Mouse (Mus musculus) adrenal gland, postnatal 36 days (tissue): ENCODE measurements around the gene Negr1. TPM values are rescaled to one million over a fixed set of nuclear protein-coding genes. Genes with fewer than 3 reads are reported as not detected.

Experiments used
- DNase-seq, 2 experiments: peaks; one replicate each; pipeline ENCODE4 v3.0.0; 2021; ENCODE audit warnings: mixed read lengths in 1 of 2
- total RNA-seq, 2 experiments: library from RNA; stranded (reverse); gene quantifications; 2 replicates each; pipeline ENCODE4 v1.2.3; 2021

Negr1 gene
- total RNA-seq, 2 experiments from 2014 or later = 5.7 to 7.6 TPM

DNA sequence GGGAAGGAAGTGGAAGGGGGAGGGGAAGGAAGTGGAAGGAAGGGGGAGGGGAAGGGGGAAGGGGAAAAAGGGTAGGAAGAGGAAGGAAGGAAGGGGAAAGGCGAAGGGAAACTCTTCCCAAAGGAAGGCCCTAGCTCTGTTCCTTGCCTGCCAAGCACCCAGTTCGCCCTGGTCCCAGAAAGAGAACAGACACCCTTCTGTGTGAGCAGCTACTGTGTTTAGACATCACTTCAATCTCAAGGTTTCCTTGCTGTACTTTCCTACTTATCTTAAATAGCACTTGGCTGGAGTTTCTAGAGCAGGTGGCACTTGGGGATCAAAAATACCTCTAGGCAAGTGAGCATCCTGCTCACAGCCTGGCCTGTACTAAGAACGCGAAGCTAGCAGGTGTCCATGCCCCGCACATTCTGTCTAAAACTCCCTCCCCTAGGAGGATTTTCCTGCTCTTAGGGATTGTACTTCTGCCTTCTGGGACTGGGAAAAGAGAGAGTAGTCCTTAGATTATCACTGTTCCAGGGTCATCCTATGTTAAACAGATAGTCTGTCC lies 128.5 kb downstream of the Negr1 start:
- DNase-seq = no peak

- no peak for DNase-seq
Observed at GRCm38 (mm10) chr3:156698687-156699086, 137.1 kb downstream of the Negr1 start.

DNA sequence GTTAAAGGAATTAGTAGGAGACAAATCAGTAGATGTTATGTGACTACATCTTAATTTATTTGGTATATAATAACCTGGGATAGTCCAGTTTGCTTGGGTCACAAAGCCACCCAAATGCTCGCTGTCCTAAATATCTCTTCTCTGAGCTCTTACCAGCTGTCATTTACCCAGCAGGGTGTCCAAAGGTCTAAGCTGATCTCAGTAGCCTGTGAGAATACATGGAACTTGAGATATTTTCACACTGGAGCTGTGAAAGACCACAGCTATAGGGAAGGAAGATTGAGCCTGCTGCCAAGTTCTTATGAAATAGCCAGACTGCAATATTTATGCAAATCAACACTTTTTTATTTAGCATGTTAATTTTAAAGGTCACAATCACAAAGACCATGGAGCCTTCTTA lies 141.6 kb downstream of the Negr1 start:
- no peak for DNase-seq

DNA sequence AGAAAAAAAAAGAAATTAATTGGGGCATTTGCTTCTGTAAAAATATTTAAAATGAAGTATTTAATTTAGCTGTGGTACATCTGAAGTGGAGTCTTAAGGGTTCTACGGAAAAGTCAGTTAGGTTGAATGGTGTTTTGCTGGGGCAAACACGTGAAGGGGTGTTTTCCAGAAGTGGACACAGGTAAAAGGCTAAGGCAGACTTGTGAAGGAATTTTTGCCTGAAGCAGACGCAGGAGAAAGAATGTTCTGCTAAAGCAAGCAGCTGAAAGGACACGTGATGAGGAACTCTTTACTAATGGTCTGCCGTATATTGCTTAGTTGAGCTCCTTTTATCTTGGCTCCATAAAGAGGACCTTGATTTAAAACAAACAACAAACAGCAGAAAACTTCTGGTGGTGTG lies 148.6 kb downstream of the Negr1 start:
- no peak for DNase-seq

DNA sequence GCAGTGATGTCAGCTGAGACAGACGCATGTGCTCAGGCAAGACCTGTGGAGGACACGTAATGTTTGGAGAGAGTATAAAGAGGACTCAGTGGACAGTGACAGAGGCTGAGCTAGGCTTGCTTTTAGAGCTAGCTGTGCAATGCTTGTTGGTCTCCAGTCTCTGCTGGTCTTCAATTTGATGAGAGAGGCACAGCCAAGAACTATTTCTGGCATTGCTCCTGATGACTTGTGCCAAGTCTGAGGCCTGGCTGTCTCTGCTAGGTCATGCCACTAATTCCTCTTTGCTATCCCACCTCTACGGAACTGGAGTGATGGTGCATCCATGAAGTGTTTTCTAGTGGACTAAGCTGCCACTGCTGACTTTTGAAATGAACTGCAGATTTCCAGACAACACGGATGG lies 149.1 kb downstream of the Negr1 start:
- no peak for DNase-seq

DNA sequence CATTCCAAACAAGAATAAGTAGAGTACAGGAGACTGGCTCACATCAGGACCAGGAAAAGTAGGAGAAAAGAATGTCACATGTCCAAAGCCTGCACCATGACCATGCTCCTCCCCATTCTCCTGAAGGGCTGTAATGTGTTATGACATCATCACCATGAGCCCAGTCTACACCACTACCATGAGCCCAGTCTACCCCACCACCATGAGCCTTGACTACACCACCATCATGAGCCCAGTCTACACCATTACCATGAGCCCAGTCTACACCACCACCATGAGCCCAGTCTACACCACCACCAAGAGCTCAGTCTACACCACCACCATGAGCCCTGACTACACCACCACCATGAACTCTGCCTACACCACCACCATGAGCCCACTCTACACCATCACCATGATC lies 174.7 kb downstream of the Negr1 start:
- no peak for DNase-seq

- DNase-seq = no peak
Observed at GRCm38 (mm10) chr3:156739529-156739928, 177.9 kb downstream of the Negr1 start.

- DNase-seq = peak; percentile 78
Observed at GRCm38 (mm10) chr3:156743266-156743665, 181.7 kb downstream of the Negr1 start.

GRCm38 (mm10) chr3:156745218-156745770 lies 183.7 kb downstream of the Negr1 start:
- DNase-seq = no peak

GRCm38 (mm10) chr3:156747456-156747855 lies 185.9 kb downstream of the Negr1 start:
- no peak for DNase-seq

DNA sequence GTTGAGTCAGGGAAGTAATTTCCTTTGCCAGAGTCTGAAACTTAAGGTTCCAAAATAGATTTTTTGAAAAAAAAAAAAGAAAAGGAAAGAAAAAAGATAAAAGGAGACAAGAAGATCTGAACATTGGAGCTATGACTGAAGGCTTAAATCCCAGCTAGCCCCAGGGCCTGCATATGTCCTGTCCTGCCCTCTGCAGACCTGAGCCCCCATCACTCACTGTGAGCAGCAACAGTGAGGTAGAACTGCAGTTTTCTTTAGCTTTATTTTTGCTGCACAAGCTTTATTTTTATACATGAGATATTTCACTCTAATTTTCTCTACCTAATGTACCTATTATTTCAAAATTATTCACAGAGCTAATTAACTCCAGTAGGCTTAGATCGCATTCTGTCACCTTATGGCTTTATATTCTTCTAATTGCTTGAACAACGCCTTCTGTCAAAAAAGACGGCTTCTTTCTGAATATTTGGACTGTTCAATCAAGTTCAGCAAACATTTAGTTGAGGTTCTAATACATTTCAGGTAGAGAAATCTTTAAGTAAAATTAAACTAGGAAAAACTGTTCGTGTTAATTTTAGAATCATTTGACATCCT lies 192.3 kb downstream of the Negr1 start:
- DNase-seq = no peak

- DNase-seq = no peak
Observed at GRCm38 (mm10) chr3:156754790-156755530, 193.4 kb downstream of the Negr1 start.

DNA sequence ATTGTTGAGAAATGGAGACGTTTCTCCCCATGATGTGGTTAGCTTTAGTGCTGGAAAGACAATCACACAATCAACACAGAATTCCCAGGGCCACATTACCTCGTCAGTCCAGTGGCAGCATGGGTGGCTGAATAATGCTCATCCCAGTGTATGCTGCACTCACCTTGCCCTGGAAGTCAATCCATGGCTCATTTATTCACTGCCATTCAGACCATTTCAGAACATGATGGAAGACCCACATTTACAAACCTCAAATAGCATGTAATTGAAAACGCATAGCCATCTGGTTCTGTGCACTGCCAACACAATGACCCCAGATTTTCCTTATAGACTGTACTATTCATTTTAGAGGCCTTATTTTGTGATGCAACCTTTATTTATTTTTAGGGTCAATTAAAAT lies 203.4 kb downstream of the Negr1 start:
- no peak for DNase-seq

DNA sequence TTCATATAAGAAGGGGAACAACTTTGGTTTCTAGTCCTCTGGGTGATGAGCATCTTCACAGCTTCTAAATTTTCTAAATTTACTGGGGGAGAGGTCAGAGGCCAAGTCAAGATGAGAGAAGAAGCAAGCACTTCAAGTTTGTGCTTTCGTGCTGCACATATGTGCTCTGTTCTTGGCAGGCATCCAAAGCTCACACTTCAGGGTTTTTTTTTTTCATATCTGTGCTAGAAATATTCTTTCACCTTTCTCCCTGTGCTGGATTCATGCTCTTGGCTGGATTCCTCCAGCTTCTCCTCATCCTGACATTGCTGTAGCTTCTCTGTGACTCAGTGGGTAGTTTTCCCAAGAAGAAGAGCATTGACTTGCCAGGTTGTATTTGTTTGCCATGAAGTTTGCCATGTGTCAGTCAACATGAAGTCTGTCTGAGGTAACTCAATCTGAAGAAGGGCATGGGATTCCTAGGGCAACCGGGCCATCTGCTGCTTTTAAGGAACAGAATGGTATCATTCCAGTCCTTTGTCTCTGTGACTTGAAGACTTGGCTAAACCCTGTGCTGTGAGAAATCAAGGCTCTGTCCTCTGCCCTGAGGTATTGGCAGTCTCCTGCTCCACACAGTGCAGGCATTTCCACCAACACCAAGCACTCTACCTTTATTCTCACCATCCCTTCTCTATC lies 204.7 kb downstream of the Negr1 start:
- DNase-seq = no peak

DNA sequence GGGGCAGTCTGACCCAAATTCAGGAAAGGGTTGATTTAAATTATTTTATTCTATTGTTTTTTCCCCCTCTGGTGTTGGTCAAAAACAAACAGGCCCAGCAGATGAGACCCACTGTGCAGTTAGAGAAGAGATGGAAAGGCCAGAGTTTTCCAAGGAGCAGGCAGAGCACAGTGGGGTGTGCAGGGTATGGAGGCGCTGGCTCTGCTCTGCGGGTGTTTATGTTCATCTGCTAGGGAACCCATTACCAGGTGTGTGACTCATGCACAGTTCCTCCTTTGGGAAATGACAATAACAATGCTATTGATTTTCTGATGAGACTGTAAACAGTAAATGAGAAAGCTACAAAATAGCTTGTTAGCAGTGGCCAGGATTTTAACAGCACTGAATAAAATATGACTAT lies 210.0 kb downstream of the Negr1 start:
- no peak for DNase-seq

DNA sequence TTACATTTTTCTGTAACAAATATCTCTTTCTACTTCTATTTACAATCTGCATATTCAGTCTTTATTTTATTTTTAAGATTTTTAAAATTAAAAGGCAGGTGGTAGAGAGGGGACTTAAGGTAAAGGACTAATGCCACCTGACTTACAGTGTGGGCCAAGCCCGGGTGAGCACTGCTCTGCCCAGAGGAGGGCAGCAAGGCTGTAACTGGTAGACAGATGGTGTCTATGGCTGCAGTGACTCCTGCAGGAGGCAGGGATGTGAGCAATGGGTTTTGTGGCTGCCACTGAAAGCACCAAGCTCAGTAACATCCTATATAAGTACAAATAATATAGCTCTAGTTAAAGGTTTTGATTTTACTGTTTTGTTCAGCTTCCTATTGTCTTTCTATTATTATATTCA lies 210.5 kb downstream of the Negr1 start:
- no peak for DNase-seq

DNA sequence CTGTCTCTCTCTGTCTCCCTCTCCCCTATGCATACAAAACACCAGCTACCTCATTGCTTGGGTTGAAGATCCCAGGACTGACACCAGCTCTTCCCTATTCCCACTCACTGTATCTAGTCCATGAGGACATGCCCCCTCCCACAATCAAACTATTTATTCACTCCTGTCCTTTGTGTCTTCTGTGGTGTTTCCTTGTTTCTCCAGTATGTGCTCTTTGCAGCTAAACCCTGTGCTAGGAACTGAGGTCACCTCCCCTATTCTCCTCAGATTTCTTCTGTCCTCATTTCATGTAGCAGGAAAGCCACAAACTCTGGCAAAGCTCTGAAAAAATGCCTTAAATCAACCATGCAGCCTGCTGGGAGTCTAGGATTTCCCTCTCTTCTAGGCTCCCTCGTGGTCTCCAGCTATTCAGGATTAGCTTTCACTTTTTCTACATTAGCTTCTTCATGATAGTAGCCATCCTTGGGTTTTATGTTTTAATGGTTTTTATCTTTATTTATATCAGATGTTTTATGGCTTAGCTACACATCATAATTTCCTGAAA lies 222.8 kb downstream of the Negr1 start:
- DNase-seq = no peak

GRCm38 (mm10) chr3:156786355-156786754 lies 224.8 kb downstream of the Negr1 start:
- DNase-seq = no peak

- no peak for DNase-seq
Observed at GRCm38 (mm10) chr3:156791234-156791633, 229.6 kb downstream of the Negr1 start.

DNA sequence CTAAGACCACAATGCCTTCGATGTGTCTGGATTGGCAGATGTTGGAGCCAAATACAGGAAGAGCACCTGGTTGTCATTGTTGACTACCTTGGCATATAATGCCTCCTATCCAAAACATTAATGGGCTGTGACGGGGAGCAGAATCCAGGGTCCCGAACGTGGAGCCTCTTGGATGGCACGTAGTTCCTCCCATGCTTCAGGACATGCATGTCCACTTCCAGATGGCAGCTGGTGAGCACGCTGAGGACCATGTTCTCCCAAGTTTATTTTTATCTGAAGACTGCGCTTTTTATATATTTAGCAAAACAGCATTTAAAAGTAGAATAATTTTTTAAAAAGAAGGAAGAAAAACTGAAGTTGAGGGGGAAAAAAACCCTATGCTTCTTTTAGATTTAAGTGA lies 231.1 kb downstream of the Negr1 start:
- DNase-seq = no peak

DNA sequence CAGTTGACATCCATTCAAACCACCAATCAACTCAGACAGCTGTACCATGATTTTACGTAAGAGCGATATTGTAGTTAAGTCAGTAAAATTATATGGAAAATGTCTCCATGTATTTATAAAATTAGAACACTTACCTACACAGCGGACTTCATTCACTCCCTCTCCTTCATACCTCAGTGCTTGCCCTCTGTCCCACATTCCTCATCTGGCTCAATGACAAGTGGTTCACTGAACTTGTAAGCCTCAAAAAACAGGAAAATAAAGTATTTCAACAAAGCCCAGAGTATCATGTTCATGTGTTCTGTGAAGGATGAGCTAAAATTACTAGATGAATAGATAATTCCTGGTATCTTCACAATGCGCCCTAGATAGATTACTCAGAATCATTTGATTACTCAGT lies 232.5 kb downstream of the Negr1 start:
- DNase-seq = peak in 1 of 2 experiments; percentile 6

- no peak for DNase-seq
Observed at GRCm38 (mm10) chr3:156794610-156795009, 233.0 kb downstream of the Negr1 start.
